Mouse (Mus musculus) lung, adult 2 months (tissue): ENCODE data around the gene Arhgap29. TPM values are rescaled to one million over a fixed set of nuclear protein-coding genes. Genes with fewer than 3 reads are reported as not detected.

Experiments
- DNase-seq: peaks from one replicate; pipeline ENCODE4 v3.0.0; 2022
- H3K4me1 ChIP-seq: fragments of 200-500 bp; 2 replicates; pipeline ENCODE4 v1.6.1; 2011; ENCODE audit warnings: low read length; ENCODE audit not compliant: control insufficient read depth, insufficient read depth
- H3K4me3 ChIP-seq: fragments of 200-500 bp; replicated peaks from 2 replicates; pipeline ENCODE3; 2011; ENCODE audit warnings: low read depth, mild to moderate bottlenecking, control low read depth, low read length; ENCODE audit errors: extremely low read depth
- CTCF ChIP-seq: fragments of 200-500 bp; IDR thresholded peaks from 2 replicates; pipeline ENCODE4 v1.5.1; 2011; ENCODE audit warnings: mild to moderate bottlenecking, low read length, control low read depth; ENCODE audit not compliant: insufficient read depth
- POLR2A ChIP-seq: fragments of 200-500 bp; IDR thresholded peaks from 2 replicates; pipeline ENCODE4 v1.6.1; 2011; ENCODE audit warnings: low read depth, mild to moderate bottlenecking, control low read depth, low read length, borderline replicate concordance; ENCODE audit errors: extremely low read depth
- WGBS: fragments of 180-500 bp; shearing (Covaris S2); methylation state at CpG from one replicate; pipeline ENCODE4 v1.1.7; 2018; 5-methylcytosine and 5-hydroxymethylcytosine counted together
- polyA plus RNA-seq: library from polyadenylated mRNA; depleted of rRNA; stranded (reverse); fragments of >200 nt; gene quantifications from 2 replicates; pipeline ENCODE4 v1.2.3, GENCODE M21; 2012

Arhgap29 gene
- polyA plus RNA-seq, 1 experiment, result 73.8 TPM

DNA sequence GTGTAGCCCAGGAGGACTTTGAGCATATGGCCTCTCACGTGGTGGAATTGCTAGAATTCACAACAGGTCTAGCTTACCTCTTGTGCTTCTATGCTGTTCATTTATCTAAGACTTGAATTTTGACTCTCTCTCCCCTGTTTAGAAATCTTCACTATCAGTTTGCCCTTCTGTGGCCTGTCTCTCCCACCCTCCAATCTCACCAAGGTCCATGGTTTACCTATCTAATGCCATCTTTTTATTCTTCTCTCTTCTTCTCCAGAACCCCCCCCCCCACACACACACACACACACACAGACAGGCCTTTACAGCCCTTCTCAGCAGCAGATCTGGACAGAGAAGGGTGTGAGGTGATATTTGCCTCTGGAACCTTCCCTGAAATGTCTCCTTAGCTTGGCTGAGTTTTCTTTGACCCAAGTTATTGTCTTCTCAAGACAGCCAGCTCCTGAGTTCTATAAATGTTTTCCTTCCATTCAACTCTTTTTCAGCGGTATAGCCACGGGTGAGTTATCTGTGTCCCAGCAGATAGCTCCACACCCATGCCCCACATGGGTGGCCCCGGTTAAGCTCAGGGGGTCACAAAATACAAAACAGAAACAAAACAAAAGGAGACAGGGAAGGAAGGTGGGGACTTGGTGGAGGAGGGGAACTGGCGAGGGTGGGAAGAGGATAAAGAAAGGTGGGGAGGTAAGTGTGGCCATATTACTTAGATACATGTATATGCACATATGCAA is 35.4 kb upstream of the Arhgap29 start:
- 62% methylated on average over 5 of the region's 5 CpGs for WGBS
- no peak for DNase-seq
- Histone ChIP-seq H3K4me1 (peaks cover 17% of the 10 kb centered on the region), H3K4me3 (no peak overlapping the region)
- no peak for TF ChIP-seq POLR2A
- no peak for TF ChIP-seq CTCF

DNA sequence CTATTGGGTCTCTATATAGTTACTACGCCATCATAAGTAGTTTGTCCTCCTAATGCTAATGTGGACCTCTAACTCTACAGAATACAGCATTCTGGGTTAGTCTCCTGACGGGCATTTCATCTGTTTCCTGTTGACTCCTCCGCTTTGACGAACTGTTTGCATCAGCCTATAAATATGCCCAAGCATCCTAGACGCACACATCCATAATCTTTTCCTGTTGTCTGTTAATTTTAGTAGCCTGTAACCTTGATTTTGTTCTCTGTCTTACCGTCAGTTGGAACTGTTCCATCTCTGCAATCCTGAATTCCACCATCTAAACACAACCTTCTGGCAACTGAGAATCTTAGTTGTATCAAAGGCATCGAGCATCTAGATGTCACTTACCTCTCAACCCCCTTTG is 34.7 kb upstream of the Arhgap29 start:
- 69% methylated on average over 7 of the region's 7 CpGs for WGBS
- Histone ChIP-seq H3K4me3 (no peak overlapping the region), H3K4me1 (peaks cover 17% of the 10 kb centered on the region)
- no peak for DNase-seq
- no peak for TF ChIP-seq CTCF
- TF ChIP-seq POLR2A, result no peak

DNA sequence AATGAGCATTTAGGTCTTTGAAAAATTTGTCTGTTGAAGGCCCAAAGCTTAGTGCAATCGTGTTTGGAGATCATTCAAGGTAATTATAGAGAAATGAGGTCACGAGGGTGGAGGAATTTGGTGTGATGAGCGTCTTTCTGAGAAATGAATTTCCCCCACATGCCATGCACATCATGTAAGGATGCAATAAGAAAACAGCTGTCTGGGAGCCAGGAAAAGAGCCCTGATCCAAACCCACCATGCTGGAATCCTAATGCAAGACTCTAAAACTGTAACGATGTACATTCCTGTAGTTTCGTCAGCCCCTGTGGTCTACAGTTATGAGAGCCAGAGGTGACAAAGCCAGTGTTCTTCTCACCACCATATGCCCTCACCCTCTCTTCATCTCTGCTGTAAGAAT is 32.4 kb upstream of the Arhgap29 start:
- WGBS, result 75% methylated on average over 5 of the region's 5 CpGs
- peaks cover 5% of the 10 kb centered on the region for H3K4me1 ChIP-seq
- H3K4me3 ChIP-seq, result no peak overlapping the region
- no peak for DNase-seq
- TF ChIP-seq CTCF (no peak), POLR2A (no peak)

DNA sequence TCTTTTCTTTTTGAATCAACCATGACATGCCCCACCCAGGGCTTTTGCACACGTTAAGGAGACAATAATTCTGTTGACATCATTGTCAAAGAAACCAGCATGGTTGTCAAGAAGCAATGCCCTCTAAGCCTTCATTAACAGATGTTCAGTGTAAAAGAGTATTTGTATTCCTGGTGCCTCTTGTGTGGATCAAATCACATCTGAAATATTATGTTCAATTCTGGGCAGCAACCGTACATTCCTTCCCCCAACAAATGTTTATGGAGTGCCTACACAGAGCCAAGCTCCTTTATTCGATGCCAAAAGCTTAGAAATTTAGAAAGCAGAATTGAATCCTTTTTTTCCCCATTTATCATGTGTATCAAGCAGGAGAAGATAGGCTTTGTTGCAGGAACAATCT is 31.6 kb upstream of the Arhgap29 start:
- WGBS, result 56% methylated on average over 3 of the region's 3 CpGs
- TF ChIP-seq CTCF, result no peak
- TF ChIP-seq POLR2A, result no peak
- no peak for DNase-seq
- no peak overlapping the region for H3K4me3 ChIP-seq
- peaks cover 2% of the 10 kb centered on the region for H3K4me1 ChIP-seq

DNA sequence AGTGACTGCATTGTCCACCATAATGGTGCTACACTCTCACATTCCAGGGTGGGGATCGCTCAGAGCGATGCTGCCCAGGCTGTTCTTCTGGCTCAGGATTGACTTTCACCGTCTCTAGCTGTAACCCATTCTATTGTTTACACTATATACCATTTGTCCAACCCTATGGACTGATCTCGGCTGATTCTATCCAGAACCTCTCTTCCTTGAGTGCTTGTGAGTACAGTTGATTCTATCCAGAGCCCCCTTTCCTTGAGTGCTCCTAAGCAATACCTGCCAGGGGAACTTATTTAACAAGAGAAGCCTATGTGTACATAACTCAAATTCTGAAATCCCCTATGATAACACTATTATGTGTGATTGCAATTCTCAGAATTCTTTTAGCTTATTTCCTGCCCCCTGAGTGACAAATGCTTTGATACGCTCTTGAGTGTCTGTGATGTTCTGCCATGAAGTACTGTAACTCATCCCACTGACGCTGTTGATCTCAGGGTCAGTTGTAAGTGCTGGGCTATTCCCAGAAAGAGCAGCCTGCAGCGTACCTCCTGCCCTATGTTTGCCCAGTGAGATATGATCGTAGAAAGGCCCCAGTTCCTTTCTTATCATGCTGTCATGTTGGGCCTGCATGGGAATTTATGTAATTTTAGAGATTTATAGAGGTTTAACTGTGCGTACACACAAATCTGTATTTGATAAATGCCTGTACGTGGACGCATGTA is 27.4 kb upstream of the Arhgap29 start:
- no peak overlapping the region for H3K4me3 ChIP-seq
- DNase-seq, result no peak
- WGBS, result 77% methylated on average over 11 of the region's 11 CpGs
- H3K4me1 ChIP-seq, result no peaks in the 10 kb centered on the region; the same call in 1 of the 2 replicates
- TF ChIP-seq CTCF (no peak), POLR2A (no peak)

DNA sequence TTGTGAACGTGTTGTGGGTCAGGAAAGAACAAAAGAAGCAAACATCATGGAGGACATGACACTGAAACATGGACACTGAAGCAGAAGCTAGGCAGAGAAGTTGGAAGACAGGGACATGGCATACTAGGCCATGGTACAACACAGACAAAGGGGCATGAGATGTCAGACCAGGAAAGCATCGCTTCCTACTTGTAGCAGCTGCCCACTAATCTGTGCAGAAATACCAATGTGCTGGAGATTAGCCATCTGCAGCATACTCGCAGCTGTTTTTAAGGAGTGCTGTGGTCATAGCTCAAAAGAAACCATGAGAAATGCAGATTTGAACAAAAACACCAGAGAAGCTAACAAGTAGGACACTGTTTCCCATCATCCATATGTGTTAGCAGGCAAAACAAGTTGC is 24.7 kb upstream of the Arhgap29 start:
- H3K4me3 ChIP-seq, result no peak overlapping the region
- DNase-seq, result no peak
- WGBS, result 83% methylated on average over 3 of the region's 3 CpGs
- H3K4me1 ChIP-seq, result no peaks in the 10 kb centered on the region; the same call in 1 of the 2 replicates
- TF ChIP-seq CTCF (no peak), POLR2A (no peak)

DNA sequence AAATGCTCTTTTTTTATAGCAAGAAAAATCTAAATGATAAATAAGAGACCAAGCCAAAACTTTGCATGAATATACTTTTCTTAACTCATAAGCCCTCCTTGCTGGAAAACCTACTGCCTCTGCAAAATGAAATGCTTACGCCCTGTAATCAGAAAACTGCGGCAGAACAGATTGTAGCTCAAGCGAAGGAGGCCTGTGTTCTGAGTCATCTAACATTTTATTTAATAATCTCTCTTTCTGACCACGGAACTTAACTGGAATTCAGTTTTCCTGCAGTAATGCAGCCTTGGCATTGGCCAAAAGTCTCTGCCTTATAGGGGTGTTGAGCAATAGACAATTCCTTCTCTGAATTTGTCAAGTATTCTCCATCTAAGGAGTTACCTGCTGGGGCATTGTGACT is 19.5 kb upstream of the Arhgap29 start:
- Histone ChIP-seq H3K4me1 (peaks cover 8% of the 10 kb centered on the region), H3K4me3 (no peak overlapping the region)
- TF ChIP-seq POLR2A (no peak), CTCF (no peak)
- no peak for DNase-seq
- 79% methylated on average over 4 of the region's 4 CpGs for WGBS

DNA sequence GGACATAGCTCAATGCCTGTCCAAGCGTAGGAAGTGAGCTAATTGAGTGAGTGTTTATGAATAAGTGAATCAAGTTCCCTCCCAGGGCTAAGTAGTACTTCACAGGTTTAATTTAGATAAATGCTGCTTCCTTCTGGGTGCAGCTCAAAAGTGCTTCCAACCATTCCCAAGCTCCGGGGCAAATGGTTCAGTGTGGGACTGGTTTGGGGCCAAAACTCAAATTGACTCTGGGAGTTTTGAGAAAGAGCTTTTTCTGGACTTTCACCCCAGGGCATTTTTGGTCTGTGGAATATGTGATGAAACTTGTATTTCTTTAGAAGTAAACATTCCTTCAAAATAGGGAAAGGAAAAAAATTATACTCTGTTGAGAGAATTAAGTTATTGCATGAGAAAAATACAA is 16.1 kb upstream of the Arhgap29 start:
- 20% methylated on average over 2 of the region's 2 CpGs for WGBS
- no peak for TF ChIP-seq CTCF
- no peak for TF ChIP-seq POLR2A
- no peak overlapping the region for H3K4me3 ChIP-seq
- DNase-seq, result no peak
- peaks cover 8% of the 10 kb centered on the region for H3K4me1 ChIP-seq

DNA sequence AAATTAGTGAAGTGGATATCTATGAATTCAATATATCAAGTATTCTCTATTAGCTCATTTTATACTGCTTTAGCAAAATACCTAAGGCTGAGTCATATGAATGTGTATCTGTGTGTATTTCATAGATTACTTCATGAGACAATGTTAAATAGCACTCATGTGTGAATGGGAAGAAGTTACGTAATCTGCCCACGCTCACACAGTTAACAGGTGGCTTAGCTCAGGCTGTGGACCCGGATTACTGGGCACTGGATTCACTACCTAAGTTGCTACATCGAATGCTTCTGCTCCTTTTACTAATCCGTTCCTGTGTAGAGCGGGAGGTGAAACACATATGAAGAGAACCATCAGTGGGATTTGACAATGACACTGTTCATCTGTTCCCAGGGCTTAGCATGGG is 15.3 kb upstream of the Arhgap29 start:
- Histone ChIP-seq H3K4me1 (peaks cover 8% of the 10 kb centered on the region), H3K4me3 (no peak overlapping the region)
- no peak for DNase-seq
- TF ChIP-seq CTCF (no peak), POLR2A (no peak)
- 69% methylated on average over 6 of the region's 6 CpGs for WGBS

DNA sequence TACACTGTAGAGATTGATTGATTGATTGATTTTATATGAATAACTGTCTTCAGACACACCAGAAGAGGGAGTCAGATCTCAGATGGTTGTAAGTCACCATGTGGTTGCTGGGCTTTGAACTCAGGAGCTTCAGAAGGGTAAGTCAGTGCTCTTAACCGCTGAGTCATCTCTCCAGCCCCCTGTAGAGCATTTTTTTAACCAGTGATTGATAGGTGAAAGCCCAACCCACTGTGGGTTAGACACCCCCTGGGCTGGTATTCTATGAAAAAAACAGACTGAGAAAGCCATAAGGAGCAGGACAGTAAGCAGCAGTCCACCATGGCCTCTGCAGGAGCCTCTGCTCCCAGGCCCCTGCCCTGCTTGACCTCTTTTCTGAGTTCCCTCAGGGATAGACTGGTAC is 12.7 kb upstream of the Arhgap29 start:
- no peak for TF ChIP-seq POLR2A
- no peak for TF ChIP-seq CTCF
- Histone ChIP-seq H3K4me3 (no peak overlapping the region), H3K4me1 (peaks cover 5% of the 10 kb centered on the region)
- DNase-seq, result no peak
- 74% methylated on average over 1 of the region's 1 CpGs for WGBS
